Mouse (Mus musculus) liver, embryonic 14.5 days (tissue): ENCODE results near the gene Mrgprh. TPM values are rescaled to one million over a fixed set of nuclear protein-coding genes. Genes with fewer than 3 reads are reported as not detected.
"Not testable (repeated sequence)": the region's sequence is repeated elsewhere in the genome, so short reads cannot be mapped to it uniquely, and the experiment has no call there.

Source experiments
- ATAC-seq: fragments of 200-750 bp; cut with Nextera tagmentation; 2 replicates; pipeline ENCODE4 v1.8.0; 2017; ENCODE audit warnings: moderate number of reproducible peaks, mild to moderate bottlenecking, moderate library complexity; ENCODE audit not compliant: insufficient read depth
- DNase-seq, 3 experiments: peaks; one replicate each; pipeline ENCODE4 v3.0.0-alpha.2; 2012 to 2013; ENCODE audit warnings: low read depth in 3 of 3, low spot score in 3 of 3
- H3K27ac ChIP-seq: fragments of 300-500 bp; sonication (generic); 2 replicates; pipeline ENCODE4 v1.5.1; 2014; ENCODE audit warnings: moderate library complexity, mild to moderate bottlenecking, control low read depth, inconsistent platforms
- H3K27me3 ChIP-seq: fragments of 300-500 bp; sonication (generic); 2 replicates; pipeline ENCODE4 v1.6.1; 2014; ENCODE audit warnings: mild to moderate bottlenecking, low read length, moderate library complexity; ENCODE audit not compliant: control insufficient read depth, insufficient read depth
- H3K36me3 ChIP-seq: fragments of 300-500 bp; sonication (generic); replicated peaks from 2 replicates; pipeline ENCODE4 v1.6.1; 2014; ENCODE audit warnings: low read depth; ENCODE audit not compliant: control insufficient read depth, insufficient read depth
- H3K4me1 ChIP-seq, 2 experiments: fragments of 200-500 bp in 1 of 2; fragments of 300-500 bp in 1 of 2; sonication (generic) in 1 of 2; replicated peaks; 2 replicates each; pipeline ENCODE4 v1.6.1; 2012 to 2014; ENCODE audit warnings: antibody characterized with exemption in 1 of 2, inconsistent platforms in 1 of 2, low read length in 1 of 2; ENCODE audit not compliant: control insufficient read depth in 2 of 2, insufficient read depth in 2 of 2
- H3K4me2 ChIP-seq: fragments of 300-500 bp; sonication (generic); 2 replicates; pipeline ENCODE4 v1.6.1; 2014; ENCODE audit warnings: low read depth, mild to moderate bottlenecking, control low read depth, moderate library complexity
- H3K4me3 ChIP-seq, 2 experiments: fragments of 200-500 bp in 1 of 2; fragments of 300-500 bp in 1 of 2; sonication (generic) in 1 of 2; 2 replicates each; pipeline ENCODE4 v1.5.1; 2012 to 2014; ENCODE audit warnings: low read depth in 2 of 2, low read length in 2 of 2, mild to moderate bottlenecking in 2 of 2, control low read depth in 1 of 2, inconsistent platforms in 1 of 2, moderate library complexity in 1 of 2; ENCODE audit not compliant: insufficient read depth in 1 of 2
- H3K9ac ChIP-seq: fragments of 300-500 bp; sonication (generic); replicated peaks from 2 replicates; pipeline ENCODE4 v1.6.1; 2014; ENCODE audit warnings: mild to moderate bottlenecking, control low read depth, moderate library complexity
- H3K9me3 ChIP-seq: fragments of 300-500 bp; sonication (generic); 2 replicates; pipeline ENCODE4 v1.6.1; 2016; ENCODE audit warnings: low read length, mixed read lengths; ENCODE audit not compliant: control insufficient read depth
- CTCF ChIP-seq: IDR thresholded peaks from 2 replicates; pipeline ENCODE4 v1.5.1; 2016; ENCODE audit warnings: antibody characterized with exemption, low read depth, control low read depth
- EP300 ChIP-seq: IDR thresholded peaks from 2 replicates; pipeline ENCODE4 v1.6.1; 2016; ENCODE audit warnings: antibody characterized with exemption, low read depth
- WGBS: fragments of 180-500 bp; shearing (Covaris S2); extraction: QIAGEN DNeasy Blood & Tissue Kit; methylation state at CpG from one replicate; pipeline ENCODE4 v1.1.7; 2014; ENCODE audit not compliant: insufficient replicate concordance; 5-methylcytosine and 5-hydroxymethylcytosine counted together
- polyA plus RNA-seq, 2 experiments: library from polyadenylated mRNA; depleted of rRNA in 1 of 2; stranded (reverse) in 1 of 2; unstranded in 1 of 2; fragments of >200 nt; fragmentation: Nextera tagmentation in 1 of 2; extraction: Ambion mirVana in 1 of 2; gene quantifications; 2 replicates each; pipeline versions ENCODE4 v1.2.1 to v1.2.3; 2012 to 2014

The Mrgprh gene
- polyA plus RNA-seq, 2 experiments = not detected

DNA sequence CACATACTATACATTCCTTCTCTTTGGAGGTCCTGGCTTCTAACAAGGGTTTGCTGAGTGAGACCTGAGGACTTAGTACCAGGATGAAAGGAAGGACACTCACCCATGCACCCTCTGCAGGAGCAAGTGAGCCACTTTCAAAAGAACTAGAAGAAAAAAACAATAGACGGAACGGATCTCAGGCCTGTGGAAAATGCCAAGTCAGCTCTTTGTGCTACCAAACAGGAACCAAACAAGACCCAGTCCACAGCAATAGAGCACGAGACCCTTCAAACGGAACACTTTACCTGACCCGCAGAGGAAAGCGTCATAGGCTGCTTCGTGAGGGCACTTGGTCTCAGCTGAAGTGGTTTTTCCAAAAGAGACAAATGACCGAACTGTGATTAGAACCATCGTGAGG, 16.2 kb downstream of the Mrgprh start:
- ATAC-seq = no peak
- TF ChIP-seq CTCF = no peak
- TF ChIP-seq EP300 = no peak

GRCm38 (mm10) chr17:12897674-12898073, 21.8 kb downstream of the Mrgprh start:
- TF ChIP-seq EP300 (no peak), CTCF (no peak)
- DNase-seq (no peak), ATAC-seq (no peak)
- H3K36me3 ChIP-seq = no peaks in the 10 kb centered on the region
- H3K27ac ChIP-seq = no peak overlapping the region
- no peaks in the 10 kb centered on the region for H3K9me3 ChIP-seq
- WGBS = 79% methylated on average over 5 of the region's 5 CpGs
- no peak overlapping the region for H3K4me3 ChIP-seq
- no peaks in the 10 kb centered on the region for H3K27me3 ChIP-seq
- H3K4me2 ChIP-seq = no peak overlapping the region
- H3K9ac ChIP-seq = no peak overlapping the region
- H3K4me1 ChIP-seq = no peaks in the 10 kb centered on the region

More for the DNA sequence above, 16.2 kb downstream of the Mrgprh start:
- no peaks in the 10 kb centered on the region for H3K9me3 ChIP-seq
- no peak overlapping the region for H3K9ac ChIP-seq
- DNase-seq = no peak
- no peaks in the 10 kb centered on the region for H3K36me3 ChIP-seq
- 80% methylated on average over 9 of the region's 9 CpGs for WGBS
- H3K27ac ChIP-seq = no peak overlapping the region
- no peaks in the 10 kb centered on the region for H3K27me3 ChIP-seq
- no peak overlapping the region for H3K4me2 ChIP-seq
- H3K4me3 ChIP-seq = no peak overlapping the region
- H3K4me1 ChIP-seq = no peaks in the 10 kb centered on the region

GRCm38 (mm10) chr17:12898607-12899006, 22.8 kb downstream of the Mrgprh start:
- H3K4me3 ChIP-seq, DNase-seq: not testable (repeated sequence)
- WGBS = 61% methylated on average over 2 of the region's 2 CpGs

DNA sequence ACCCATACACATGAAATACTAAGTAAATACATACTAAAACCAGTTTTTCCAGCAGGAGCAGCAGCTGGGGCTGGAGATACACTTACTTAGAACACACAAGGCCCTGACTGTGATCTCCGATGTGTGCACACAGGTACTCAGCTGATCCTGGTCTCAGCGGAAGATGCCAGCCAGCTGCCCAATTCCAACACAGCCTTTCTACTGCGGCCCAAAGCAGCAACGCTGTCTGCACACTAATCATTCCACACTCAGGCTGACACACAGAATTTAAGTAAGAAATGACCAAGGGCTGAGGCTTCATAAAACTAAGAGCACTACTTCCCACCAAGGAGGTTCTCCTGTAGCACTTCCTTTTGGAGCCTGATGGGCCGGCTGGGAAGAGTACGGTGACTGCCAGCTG, 26.5 kb downstream of the Mrgprh start:
- H3K9ac ChIP-seq = no peak overlapping the region
- TF ChIP-seq CTCF (no peak), EP300 (no peak)
- no peaks in the 10 kb centered on the region for H3K4me1 ChIP-seq
- no peak overlapping the region for H3K4me2 ChIP-seq
- no peak for ATAC-seq
- H3K36me3 ChIP-seq = no peaks in the 10 kb centered on the region; the same call in 1 of the 2 replicates
- no peak overlapping the region for H3K27ac ChIP-seq
- WGBS = 89% methylated on average over 6 of the region's 6 CpGs
- H3K27me3 ChIP-seq = no peaks in the 10 kb centered on the region
- no peak for DNase-seq
- no peaks in the 10 kb centered on the region for H3K9me3 ChIP-seq
- no peak overlapping the region for H3K4me3 ChIP-seq

More at GRCm38 (mm10) chr17:12898607-12899006, 22.8 kb downstream of the Mrgprh start:
- not testable (repeated sequence) for ATAC-seq, H3K36me3 ChIP-seq, H3K27ac ChIP-seq, H3K9ac ChIP-seq, H3K27me3 ChIP-seq, H3K4me1 ChIP-seq, H3K4me2 ChIP-seq, H3K9me3 ChIP-seq

GRCm38 (mm10) chr17:12903372-12904333, 27.8 kb downstream of the Mrgprh start:
- WGBS = 75% methylated on average over 11 of the region's 12 CpGs
- Histone ChIP-seq H3K27ac (no peak overlapping the region), H3K4me2 (no peak overlapping the region), H3K9me3 (no peaks in the 10 kb centered on the region), H3K4me1 (no peaks in the 10 kb centered on the region), H3K36me3 (no peaks in the 10 kb centered on the region; the same call in 1 of the 2 replicates), H3K27me3 (no peaks in the 10 kb centered on the region), H3K9ac (no peak overlapping the region), H3K4me3 (no peak overlapping the region)
- DNase-seq = no peak
- TF ChIP-seq EP300 (no peak), CTCF (no peak)
- ATAC-seq = no peak
